Mouse (Mus musculus) WW6 (cell line): Measurements from ENCODE around the gene Plekho2.
A peak's percentile ranks its signal among the peaks of the same experiment; 100 is the strongest.

Source experiments
- DNase-seq: peaks from one replicate; pipeline ENCODE4 v3.0.0-alpha.2; 2013; ENCODE audit warnings: low read depth, low spot score

Gene Plekho2

DNA sequence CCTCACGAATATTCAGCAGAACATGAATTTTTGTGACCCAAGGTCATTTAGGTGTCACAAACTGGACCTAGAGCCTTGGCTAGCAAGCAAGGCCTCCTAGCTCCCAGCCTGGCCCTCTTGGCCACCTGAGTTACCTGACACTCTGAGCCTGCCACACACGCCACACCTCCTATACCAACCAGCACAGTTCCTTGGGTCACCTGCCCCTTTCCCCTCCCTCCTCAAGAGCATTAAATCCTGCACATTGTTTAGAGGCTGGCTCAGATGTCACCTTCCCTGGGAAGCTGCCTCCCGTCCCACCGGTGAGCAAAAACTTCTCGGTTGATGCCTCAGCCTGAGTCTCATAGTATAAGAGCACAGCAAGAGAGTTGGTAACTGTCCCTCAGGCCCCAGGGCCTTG lies 48.6 kb downstream of the Plekho2 start:
- no peak for DNase-seq

DNA sequence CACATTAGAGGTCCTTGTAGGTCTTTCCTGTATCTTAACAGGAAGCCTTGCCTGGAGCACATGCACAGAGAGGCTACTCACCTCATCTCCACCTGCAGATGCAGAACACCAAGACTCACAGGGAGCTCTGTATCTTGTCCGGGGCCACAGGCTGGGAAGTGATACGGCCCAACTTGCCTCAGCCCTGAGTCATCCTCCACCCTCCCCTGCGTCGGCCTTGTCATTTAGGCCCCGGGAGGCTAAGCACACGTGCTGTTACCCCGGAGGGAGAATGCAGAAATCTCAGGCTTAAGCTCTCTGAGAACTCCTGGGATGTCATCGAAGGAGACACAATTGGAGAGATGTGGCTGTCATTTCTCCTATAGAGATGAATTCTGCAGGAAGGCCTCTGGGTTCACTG lies 50.2 kb downstream of the Plekho2 start:
- DNase-seq, result no peak

GRCm38 (mm10) chr9:65528417-65529038 lies 51.3 kb downstream of the Plekho2 start:
- DNase-seq, result no peak

GRCm38 (mm10) chr9:65525445-65526195 lies 54.2 kb downstream of the Plekho2 start:
- DNase-seq, result no peak

DNA sequence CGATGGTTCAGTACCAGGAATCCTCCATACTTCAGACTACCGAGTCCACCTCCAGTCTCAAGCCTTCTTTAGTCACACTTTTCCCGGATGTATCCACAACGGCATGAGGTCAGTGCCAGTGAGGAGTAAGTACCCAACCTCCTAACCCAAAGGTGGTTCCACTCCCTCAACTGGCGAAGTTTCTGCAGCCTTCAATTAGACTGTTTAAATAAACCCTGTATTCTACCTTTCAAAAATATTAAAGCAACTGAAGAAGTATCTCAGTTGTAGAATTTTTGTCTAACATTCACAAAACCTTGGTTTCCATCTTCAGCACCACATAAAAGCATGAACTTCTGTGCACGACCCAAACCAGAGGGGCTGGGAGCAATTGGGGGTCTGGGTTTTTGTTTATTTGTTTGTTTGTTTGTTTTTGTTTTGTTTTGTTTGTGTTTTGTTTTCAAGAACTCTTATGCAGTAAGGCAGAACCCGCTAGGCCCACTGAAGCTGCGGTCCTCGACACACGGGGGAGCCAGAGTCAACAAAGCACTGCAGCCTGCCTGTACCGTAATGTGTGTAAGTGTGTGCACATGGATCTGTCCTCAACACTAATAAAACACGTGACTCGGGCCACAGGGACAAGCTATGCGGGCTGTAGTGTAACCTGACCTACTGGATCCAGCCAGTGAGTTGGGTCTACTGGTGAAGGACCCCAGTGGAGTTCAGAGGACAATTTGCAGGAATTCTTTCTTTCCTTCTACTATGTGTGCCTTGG lies 56.1 kb downstream of the Plekho2 start:
- peak; percentile 61 for DNase-seq

DNA sequence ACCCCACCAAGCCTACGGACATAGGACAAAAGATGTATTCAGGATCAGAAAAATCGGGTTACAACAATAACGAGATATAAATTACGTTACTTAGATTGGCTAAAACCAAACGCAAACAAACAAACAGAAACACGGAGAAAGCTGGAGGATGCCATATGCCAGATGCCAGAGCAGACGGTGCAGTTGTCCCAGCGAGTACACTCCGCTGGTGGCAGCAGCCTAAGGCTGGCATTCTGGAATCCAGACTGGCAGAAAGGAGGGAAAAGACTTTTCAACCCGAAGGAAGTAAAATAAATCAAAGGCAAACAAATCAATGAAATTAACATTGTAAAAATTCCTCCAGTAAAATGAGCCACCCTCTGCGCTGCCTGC lies 59.3 kb downstream of the Plekho2 start:
- DNase-seq, result no peak

GRCm38 (mm10) chr9:65519807-65520504 lies 59.9 kb downstream of the Plekho2 start, which contains the start of gene Ankdd1a:
Gene Ankdd1a, minus strand, starts transcription at chr9:65520193.
- DNase-seq, result peak; percentile 11

- DNase-seq, result no peak
These were observed 65.0 kb downstream of the Plekho2 start for GRCm38 (mm10) chr9:65514851-65515261.

GRCm38 (mm10) chr9:65514431-65514830 lies 65.4 kb downstream of the Plekho2 start:
- no peak for DNase-seq

DNA sequence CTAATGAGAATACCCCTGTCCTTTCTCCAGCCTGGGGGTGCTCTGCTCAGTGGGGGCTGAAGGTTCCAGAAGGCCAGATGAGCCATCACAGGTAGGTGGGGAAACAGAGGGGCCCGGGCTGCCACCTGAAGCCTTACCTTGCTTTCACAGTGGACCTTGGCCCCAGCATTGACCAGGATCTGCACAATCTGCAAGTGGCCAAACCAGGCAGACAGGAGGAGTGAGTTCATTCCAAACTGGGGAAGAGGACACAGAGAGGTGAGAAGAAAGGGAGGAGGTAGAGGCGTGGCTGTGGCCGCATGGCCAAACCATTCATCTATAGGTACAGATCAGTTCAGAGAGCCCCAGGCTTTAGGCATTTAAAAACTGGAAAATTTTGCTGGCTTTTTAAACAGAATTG lies 67.3 kb downstream of the Plekho2 start:
- no peak for DNase-seq

DNA sequence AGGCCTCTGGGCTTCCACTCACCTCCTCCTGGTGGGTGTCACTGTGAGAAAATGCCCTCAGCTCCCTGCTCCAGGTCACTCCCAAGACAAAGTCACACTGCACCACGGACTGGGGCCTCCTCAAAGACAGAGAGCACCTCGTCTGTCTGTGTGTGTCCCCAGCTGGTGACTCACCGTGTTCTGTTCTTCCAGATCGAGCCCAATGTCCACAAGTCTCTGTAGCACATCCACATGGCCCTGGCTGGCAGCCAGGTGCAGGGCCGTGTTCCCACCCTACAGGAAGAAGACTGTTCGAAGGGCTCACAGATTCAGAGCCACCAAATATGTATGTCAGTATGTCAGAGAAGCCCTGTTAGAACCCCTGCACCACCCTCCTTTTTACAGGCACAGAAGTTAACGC lies 71.4 kb downstream of the Plekho2 start:
- no peak for DNase-seq

DNA sequence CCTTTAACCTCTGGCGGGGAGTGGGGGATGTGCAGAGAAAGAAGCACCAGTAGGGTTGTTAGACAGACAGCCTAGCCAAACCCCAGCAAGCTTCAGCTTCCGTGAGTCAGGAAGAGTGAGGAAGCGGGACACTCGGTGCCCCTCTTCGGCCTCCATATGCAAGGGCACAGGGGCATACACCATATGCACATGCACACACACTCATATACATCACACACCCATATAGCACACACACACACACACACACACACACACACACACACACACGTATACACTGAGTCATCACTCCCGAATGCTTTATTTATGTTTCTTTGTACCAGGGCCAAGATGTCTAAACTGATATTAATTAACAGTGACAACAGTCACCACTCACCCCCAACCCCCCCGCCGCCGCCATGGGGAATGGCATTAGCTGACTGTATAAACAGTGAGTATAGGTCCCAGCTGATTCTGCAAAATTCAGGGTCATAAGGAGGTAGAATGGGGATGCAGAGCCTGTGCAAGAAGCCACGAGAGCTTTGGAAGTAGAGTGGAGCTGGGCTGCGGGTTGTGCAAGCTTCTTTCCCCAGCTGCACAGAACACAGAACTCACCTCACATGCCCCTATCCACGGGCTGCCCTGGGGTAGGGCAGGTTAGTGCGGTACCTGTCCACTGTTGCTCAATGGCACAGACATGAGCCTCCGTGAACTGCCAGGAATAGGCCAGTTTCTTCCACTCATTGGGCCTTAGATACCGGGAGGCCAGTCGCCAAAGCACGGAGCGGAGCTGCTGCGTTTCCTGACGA lies 76.9 kb downstream of the Plekho2 start:
- no peak for DNase-seq
